Mouse (Mus musculus) B cell, adult 62 days (primary cell): ENCODE measurements around the gene Echs1. TPM values are rescaled to one million over a fixed set of nuclear protein-coding genes. Genes with fewer than 3 reads are reported as not detected.

Experiments used
- total RNA-seq: library from RNA; stranded (reverse); gene quantifications from 4 replicates; pipeline ENCODE4 v1.2.4, GENCODE M21; 2023

Gene Echs1
- total RNA-seq: 22.1 to 27.3 TPM (median 23.2 TPM) in 4 replicates

GRCm38 (mm10) chr7:140116329-140117054 is at the start of gene Echs1:
TSS of gene Echs1 (minus strand) at chr7:140116476.

DNA sequence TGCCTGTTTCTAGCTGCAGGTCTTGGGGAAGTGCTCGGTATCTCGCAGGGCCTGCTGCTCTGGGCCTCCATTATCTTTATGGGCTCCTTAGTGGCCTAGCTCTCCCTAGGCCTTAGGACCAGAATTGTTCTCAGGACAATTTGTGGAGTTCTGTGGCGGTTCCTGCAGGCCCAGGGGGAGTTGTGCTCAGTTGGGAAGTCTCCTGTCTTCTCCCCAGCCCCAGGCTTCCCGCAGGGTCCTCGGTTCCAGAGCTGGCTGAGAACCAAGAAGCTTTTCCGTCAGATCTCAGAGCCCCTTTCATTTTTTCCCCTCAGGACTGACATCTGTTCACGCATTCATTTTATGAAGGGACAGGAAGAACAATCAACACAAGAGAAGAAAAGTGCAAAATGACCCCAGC is 48.4 kb upstream of the Echs1 start, which contains the start of gene Olfr522:
TSS of gene Olfr522 (minus strand) at position 101 of the 400 bp plus-strand sequence.

DNA sequence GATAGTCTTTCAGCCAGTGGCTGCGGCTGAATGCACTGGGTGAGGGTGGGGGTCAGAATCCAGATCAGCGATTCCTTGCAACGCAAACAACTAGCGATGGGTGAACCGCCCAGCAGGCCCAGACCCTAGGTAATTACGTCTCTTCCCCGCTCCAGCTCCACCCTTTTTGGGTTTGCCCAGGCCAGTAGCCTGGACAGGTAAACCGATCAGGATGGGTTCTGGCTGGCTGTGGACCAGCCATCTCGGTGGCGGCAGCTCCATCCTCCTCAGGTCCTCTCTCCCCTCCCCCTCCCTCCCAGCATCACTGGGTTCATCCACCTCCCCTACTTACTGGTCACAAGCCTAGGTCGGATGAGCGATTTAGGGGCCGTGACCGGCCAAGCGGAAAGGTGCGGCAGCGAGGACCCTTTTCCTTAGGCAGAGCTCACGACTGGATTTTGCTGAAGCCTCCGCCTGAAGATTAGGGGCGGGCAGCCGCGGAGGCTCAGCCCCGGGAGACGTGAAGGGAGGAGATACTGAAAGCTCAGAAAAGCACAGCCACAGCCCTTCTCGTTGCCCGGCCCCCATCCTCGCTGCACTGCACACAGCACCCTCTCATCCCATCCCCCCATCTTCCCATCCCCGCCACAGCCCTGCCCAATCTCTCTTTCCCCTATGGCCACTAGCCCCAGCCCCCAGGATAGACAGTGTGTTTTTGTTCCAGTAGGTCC is 38.1 kb upstream of the Echs1 start, which contains the start of gene Sprn:
TSS of gene Sprn (minus strand) at position 660 of the 710 bp plus-strand sequence.

GRCm38 (mm10) chr7:140137135-140138020 is 21.1 kb upstream of the Echs1 start, which contains the start of gene Mtg1:
TSS of gene Mtg1 (plus strand) at chr7:140137564.

DNA sequence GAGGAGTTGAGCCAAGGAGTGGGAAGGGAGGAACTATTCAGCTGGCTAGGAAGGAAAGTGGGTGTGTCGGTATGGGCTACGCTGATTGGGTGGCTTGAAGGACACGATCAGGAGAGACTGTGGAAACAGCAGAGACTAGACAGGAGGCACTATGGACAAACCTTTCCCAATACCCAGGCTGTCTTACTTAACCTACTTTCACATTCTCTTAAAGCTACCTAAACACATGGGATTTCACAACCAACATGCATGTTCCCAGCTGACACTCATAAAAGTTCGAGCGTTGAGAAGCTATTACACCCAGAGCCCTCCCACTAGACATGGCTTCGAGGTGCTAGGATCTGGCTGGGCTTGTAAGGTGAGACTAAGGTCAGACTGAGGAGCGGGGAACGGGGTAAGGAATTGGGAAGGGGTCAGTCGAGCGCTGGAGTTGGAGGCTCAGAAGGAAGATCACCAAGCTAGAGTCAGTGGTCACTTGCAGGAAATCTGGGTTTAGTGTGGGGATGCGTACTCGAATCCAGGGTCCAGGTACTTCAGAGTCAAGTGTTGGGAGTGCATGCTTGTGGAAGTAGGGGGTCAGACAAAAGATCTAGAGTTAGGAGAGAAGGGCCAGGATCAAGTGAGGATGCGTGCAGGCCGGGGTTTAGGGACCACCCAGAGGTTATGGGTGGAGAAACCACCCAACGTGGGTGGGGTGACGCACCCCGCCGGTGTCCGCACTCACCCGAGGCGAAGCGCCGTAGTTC is 520 bp downstream of the Echs1 start, which contains the start of gene Paox:
TSS of gene Paox (plus strand) at position 217 of the 746 bp plus-strand sequence.

GRCm38 (mm10) chr7:140101993-140102860 is 14.0 kb downstream of the Echs1 start, which contains the start of gene Fuom:
TSS of gene Fuom (minus strand) at chr7:140102441.

GRCm38 (mm10) chr7:140092924-140093528 is 23.2 kb downstream of the Echs1 start, which contains the start of gene Prap1:
TSS of gene Prap1 (plus strand) at chr7:140093395.

DNA sequence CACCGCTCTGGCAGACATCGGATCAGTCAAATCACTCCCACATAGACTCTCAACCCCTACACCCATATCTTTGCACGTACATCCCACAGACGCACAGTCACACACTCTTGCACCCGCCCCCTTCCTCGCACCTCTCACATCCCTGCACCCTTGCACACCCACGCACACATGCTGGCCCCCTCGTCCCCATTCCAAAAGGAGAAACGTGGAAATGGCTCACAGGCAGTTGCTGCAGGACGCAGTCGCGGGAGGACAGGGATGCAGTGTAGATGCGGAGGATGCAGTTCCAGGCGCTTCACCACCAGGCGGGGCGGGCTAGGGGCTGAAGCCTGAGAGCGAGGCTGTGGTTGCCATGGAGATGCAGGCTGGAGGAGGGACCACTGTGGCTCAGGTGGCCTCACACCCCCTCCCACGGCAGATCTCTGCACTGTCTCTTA is 34.0 kb downstream of the Echs1 start, which contains the start of gene Caly:
TSS of gene Caly (minus strand) at position 307 of the 437 bp plus-strand sequence.

Other genes starting within 250 kb of the Echs1 start
- gene Kndc1, start 221.8 kb downstream of the Echs1 start, total RNA-seq: not detected in 4 replicates
- gene Utf1, start 172.7 kb downstream of the Echs1 start, total RNA-seq: 0.63 to 1.3 TPM (median 0.89 TPM) in 4 replicates
- not detected in 4 replicates for gene 6430531B16Rik, start 137.7 kb downstream of the Echs1 start, total RNA-seq
- 1.6 to 4.4 TPM (median 3.1 TPM) in 4 replicates for gene Adam8, start 123.9 kb downstream of the Echs1 start, total RNA-seq
- gene Zfp511, start 80.1 kb downstream of the Echs1 start, total RNA-seq: 34.0 to 41.3 TPM (median 38.2 TPM) in 4 replicates
- 32.0 to 37.6 TPM (median 35.1 TPM) in 4 replicates for gene Tubgcp2, start 79.8 kb downstream of the Echs1 start, total RNA-seq
- gene Msx3, start 67.4 kb downstream of the Echs1 start, total RNA-seq: not detected in 4 replicates
- gene Caly, start 33.9 kb downstream of the Echs1 start, total RNA-seq: not detected in 4 replicates
- gene Prap1, start 23.1 kb downstream of the Echs1 start, total RNA-seq: not detected in 4 replicates
- gene Fuom, start 14.0 kb downstream of the Echs1 start, total RNA-seq: 1.8 to 5.3 TPM (median 4.0 TPM) in 4 replicates
- 3.1 to 4.2 TPM (median 3.5 TPM) in 4 replicates for gene Paox, start 677 bp downstream of the Echs1 start, total RNA-seq
- 11.6 to 23.1 TPM (median 20.5 TPM) in 4 replicates for gene Mtg1, start 21.1 kb upstream of the Echs1 start, total RNA-seq
- not detected in 4 replicates for gene Sprn, start 38.4 kb upstream of the Echs1 start, total RNA-seq
- not detected in 4 replicates for gene Olfr522, start 48.3 kb upstream of the Echs1 start, total RNA-seq
- not detected in 4 replicates for gene Olfr523, start 56.7 kb upstream of the Echs1 start, total RNA-seq
- not detected in 4 replicates for gene Olfr524, start 89.5 kb upstream of the Echs1 start, total RNA-seq
- not detected in 4 replicates for gene Cd163l1, start 101.8 kb upstream of the Echs1 start, total RNA-seq
- not detected in 4 replicates for gene 5830411N06Rik, start 130.8 kb upstream of the Echs1 start, total RNA-seq
- gene Olfr525, start 204.4 kb upstream of the Echs1 start, total RNA-seq: not detected in 4 replicates
- not detected in 4 replicates for gene Olfr527, start 217.5 kb upstream of the Echs1 start, total RNA-seq
- not detected in 4 replicates for gene Olfr60, start 245.2 kb upstream of the Echs1 start, total RNA-seq